Mouse (Mus musculus): ENCODE measurements around the gene Cux2. TPM values are rescaled to one million over a fixed set of nuclear protein-coding genes. Genes with fewer than 3 reads are reported as not detected.

Cux2 gene
- polyA plus RNA-seq, 1 experiment from 2014 or later, result 8.0 TPM

DNA sequence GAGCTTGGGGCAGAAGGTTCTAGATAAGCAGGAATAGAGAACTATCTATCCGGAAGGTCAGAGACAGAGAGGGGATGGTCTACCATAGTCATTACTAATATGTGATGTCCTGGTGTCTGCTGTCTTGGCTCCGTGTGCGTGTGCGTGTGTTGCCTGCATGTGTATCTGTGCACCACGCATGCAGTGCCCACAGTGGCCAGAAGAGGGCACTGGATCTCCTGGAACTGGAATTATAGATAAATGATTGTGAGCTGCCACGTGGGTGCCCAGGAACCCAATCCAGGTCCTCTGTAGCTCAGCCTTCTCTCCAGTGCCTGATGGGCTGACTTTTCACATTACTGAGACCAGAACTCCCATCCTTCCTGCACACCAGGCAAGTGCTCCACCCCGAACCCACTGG, 29.9 kb upstream of the Cux2 start:
- H3K27me3 ChIP-seq (ENCODE audit: insufficient read depth, poor library complexity, severe bottlenecking), result no peaks in the 10 kb centered on the region
- H3K36me3 ChIP-seq, result no peaks in the 10 kb centered on the region
- DNase-seq (ENCODE audit: low spot score), result no peak
- 80% methylated on average over 7 of the region's 7 CpGs for WGBS
- H3K4me1 ChIP-seq, result 0 out of 2 replicates have a peak, but pooled peaks cover 5% of the 10 kb centered on the region
- no peaks in the 10 kb centered on the region for H3K9me3 ChIP-seq
- no peak overlapping the region for H3K27ac ChIP-seq
- H3K4me3 ChIP-seq, result no peak overlapping the region

DNA sequence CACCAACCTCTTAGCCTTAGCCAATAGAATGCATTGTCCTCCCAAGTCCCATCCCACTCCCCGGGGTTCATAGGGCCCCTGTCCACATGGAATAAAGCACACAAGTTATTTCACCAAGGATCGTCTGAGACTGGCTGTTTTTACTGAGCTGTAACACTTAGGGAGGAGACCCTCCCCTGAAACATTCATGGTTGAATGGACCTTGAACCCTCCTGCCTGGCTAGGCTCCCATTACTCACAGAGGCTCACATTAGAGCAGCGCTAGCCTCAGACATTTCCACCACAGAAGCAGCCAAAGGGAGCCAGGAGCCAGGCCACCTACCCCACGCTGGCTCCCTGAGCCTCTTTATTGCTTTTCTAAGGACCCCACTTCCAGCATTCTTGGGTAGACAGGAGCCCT, 27.3 kb upstream of the Cux2 start:
- H3K4me1 ChIP-seq, result peaks cover 10% of the 10 kb centered on the region
- H3K4me3 ChIP-seq, result no peak overlapping the region
- WGBS, result 82% methylated on average over 4 of the region's 4 CpGs
- H3K27ac ChIP-seq, result no peak overlapping the region
- H3K36me3 ChIP-seq, result no peaks in the 10 kb centered on the region
- no peak for DNase-seq (ENCODE audit: low spot score)
- no peaks in the 10 kb centered on the region for H3K27me3 ChIP-seq (ENCODE audit: insufficient read depth, poor library complexity, severe bottlenecking)
- no peaks in the 10 kb centered on the region for H3K9me3 ChIP-seq

DNA sequence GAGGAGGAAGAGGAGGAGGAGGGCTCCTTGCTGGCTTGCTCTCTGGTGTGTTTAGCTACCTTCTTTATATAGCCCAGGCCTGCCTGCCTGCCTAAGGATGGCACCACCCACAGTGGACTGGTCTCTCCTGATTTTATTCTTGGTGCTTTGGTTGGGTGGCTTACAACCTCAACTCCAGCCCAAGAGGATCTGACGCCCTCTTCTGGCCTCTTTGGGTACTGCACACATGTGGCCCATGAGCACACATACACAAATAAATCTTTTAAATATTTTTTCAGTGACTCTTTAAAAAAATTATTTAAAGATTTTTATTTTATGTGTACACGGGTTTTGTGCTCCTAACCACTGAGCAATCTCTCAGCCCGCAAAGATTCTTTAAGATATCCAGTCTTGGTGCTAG, 25.8 kb upstream of the Cux2 start:
- H3K27me3 ChIP-seq (ENCODE audit: insufficient read depth, poor library complexity, severe bottlenecking), result no peaks in the 10 kb centered on the region
- H3K36me3 ChIP-seq, result no peaks in the 10 kb centered on the region
- DNase-seq (ENCODE audit: low spot score), result no peak
- H3K27ac ChIP-seq, result peak overlapping the region; percentile 1; the same call in 1 of the 2 replicates
- H3K4me3 ChIP-seq, result no peak overlapping the region
- 49% methylated on average over 3 of the region's 3 CpGs for WGBS
- H3K4me1 ChIP-seq, result peaks cover 23% of the 10 kb centered on the region
- no peaks in the 10 kb centered on the region for H3K9me3 ChIP-seq

DNA sequence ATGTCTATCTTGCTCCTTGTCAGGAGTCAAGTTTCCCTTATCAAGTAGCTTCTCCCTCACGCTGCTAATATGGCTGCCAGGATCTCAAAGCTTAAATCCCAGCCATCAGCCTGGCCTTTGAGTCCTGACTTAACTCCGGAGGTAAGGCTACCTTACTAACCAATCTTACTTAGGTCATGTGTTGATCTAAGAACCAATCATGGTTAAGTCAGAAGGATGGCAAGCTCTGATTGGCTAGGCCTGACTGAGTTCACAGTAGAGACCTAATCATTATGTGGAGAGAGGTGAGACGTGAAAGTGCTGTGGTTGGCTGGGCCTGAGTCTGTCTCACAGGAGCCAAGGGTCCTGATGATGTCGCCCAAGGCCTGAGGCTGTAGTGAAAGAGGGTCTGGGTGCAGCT, 22.1 kb upstream of the Cux2 start:
- Histone ChIP-seq H3K4me1 (peaks cover 42% of the 10 kb centered on the region), H3K9me3 (no peaks in the 10 kb centered on the region), H3K27me3 (ENCODE audit: insufficient read depth, poor library complexity, severe bottlenecking) (no peaks in the 10 kb centered on the region), H3K36me3 (no peaks in the 10 kb centered on the region), H3K27ac (peak overlapping the region; percentile 91), H3K4me3 (no peak overlapping the region)
- DNase-seq (ENCODE audit: low spot score), result no peak
- whole genome bisulfite sequencing, result 65% methylated on average over 4 of the region's 4 CpGs

DNA sequence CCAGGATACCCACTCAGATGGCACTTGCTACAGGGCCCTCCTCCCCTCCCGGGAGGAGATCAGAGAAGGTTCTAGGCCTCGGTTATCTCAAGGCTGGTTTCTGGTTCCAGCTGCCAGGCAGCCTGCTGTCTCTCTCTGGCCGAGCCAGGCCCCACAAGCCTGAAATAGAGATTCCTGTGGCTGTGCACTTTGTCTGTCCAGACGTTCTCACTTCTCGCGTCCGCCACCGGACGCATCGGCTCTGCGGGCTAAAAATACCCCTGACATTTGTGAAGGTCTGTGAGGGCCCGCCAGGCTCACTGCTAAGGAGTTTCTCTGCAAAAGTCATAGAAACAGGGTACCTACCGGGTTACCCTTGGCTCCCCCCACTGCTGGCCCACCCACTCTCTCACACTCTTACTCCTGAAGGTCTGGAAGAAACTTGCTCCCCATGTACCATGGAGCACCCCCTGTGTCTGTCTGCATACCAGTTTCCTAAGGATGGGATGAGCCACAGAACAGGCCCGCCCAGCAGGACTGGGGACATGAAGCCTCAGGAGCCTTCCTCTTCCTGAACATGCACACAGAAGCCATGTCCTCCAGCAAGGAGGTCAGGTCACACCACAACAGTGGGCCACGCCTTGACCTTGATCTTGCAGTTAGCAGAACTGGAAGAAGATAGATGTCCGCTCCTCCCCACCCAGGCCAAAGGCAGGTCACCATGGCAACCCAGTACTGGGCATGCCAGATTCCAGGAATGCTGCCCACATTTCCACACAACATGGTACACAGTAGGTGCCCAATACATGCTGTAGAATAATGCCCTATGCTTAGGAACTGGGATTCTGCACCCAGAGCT, 21.3 kb upstream of the Cux2 start:
- WGBS, result 47% methylated on average over 16 of the region's 16 CpGs
- peaks cover 37% of the 10 kb centered on the region for H3K4me1 ChIP-seq
- peak overlapping the region; percentile 91 for H3K27ac ChIP-seq
- H3K4me3 ChIP-seq, result no peak overlapping the region
- no peaks in the 10 kb centered on the region for H3K27me3 ChIP-seq (ENCODE audit: insufficient read depth, poor library complexity, severe bottlenecking)
- DNase-seq (ENCODE audit: low spot score), result peak; percentile 92
- H3K9me3 ChIP-seq, result no peaks in the 10 kb centered on the region
- H3K36me3 ChIP-seq, result no peaks in the 10 kb centered on the region

DNA sequence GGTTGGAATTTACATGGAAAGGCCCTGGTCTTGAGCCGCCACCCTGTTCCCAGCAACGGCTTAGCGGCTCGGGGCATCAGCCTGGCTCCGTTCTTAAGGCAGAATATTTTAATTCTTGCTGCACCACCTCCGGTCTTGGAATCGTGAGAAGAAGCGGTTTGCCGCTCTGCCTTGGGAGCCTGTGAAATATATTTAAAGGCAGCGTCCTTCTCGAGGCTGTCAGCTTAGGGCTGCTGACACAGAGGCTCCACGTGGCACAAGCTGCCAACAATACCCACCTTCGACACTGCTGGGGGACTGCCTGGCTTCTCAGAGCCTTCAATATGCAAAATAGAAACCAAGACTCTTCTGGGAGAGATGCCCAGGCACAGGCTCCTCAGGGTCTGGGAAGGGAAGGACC, 18.7 kb upstream of the Cux2 start:
- Histone ChIP-seq H3K27me3 (ENCODE audit: insufficient read depth, poor library complexity, severe bottlenecking) (0 out of 2 replicates have a peak, but pooled peaks cover 9% of the 10 kb centered on the region), H3K4me1 (peaks cover 47% of the 10 kb centered on the region), H3K36me3 (no peaks in the 10 kb centered on the region), H3K27ac (peak overlapping the region; percentile 74), H3K4me3 (no peak overlapping the region), H3K9me3 (no peaks in the 10 kb centered on the region)
- 72% methylated on average over 13 of the region's 13 CpGs for WGBS
- no peak for DNase-seq (ENCODE audit: low spot score)

DNA sequence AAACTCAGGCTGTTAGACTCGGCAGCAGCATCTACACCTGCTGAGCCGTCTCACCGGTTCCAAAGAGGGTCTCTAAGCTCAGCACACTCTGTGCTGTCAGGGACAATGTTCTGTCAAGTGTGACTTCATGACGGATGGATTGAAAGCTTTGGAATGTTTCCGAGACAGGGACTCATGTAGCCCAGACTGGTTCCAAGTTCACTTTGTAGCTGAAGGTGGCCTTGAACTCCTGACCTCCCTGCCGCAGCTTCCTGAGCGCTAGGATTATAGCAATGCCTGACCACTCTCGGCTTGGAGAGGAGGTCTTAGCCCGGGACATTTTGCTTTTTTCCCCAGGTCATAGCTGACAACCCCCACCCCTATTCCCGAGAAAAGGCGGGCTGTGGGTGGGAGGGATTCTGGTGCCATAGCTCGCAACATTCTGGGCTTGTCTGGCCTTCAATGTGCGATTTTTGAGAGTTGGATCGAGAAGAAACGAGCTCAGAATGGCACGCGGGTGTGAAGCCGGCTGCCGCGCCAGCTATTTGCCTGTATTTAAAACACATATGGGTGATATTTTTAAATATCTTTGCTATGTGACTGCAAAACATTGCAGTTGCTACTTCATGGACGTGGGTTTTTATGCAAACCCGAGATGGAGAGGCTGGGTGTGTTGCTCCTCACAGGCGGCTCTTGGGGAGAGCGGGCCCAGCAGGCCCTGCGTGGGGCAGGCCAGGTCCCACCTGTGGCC, 13.5 kb upstream of the Cux2 start:
- H3K4me1 ChIP-seq, result peaks cover 60% of the 10 kb centered on the region

DNA sequence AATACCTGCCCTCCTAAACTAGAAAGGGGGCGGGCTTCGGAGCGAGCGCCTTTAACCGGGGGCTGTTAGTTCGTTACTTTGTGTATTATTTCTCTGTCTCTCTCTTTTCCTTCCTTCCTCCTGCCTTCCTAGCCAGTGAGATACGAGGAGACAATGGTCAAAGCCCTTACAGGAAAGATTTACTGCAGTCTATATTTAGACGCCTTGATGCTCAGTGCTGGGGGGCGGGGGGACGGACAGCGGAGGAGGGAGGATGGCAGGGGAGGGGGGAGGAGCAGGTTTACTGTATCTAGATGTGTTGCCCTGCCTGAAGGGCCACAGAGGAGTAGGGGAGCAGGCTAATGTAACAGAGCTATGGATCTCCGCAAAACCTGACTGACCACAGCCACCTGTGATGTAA, 12.6 kb upstream of the Cux2 start:
- peak overlapping the region; percentile 65 for H3K27ac ChIP-seq
- 14% methylated on average over 12 of the region's 12 CpGs for WGBS
- peaks cover 59% of the 10 kb centered on the region for H3K4me1 ChIP-seq
- 0 out of 2 replicates have a peak, but pooled peaks cover 9% of the 10 kb centered on the region for H3K27me3 ChIP-seq (ENCODE audit: insufficient read depth, poor library complexity, severe bottlenecking)
- peak overlapping the region; percentile 37 for H3K4me3 ChIP-seq
- no peak for DNase-seq (ENCODE audit: low spot score)
- no peaks in the 10 kb centered on the region for H3K36me3 ChIP-seq
- H3K9me3 ChIP-seq, result no peaks in the 10 kb centered on the region

More for the DNA sequence above, 13.5 kb upstream of the Cux2 start:
- Histone ChIP-seq H3K9me3 (no peaks in the 10 kb centered on the region), H3K4me3 (no peak overlapping the region), H3K27ac (peak overlapping the region; percentile 70), H3K36me3 (no peaks in the 10 kb centered on the region), H3K27me3 (ENCODE audit: insufficient read depth, poor library complexity, severe bottlenecking) (0 out of 2 replicates have a peak, but pooled peaks cover 9% of the 10 kb centered on the region)
- DNase-seq (ENCODE audit: low spot score), result no peak
- 71% methylated on average over 25 of the region's 25 CpGs for WGBS

DNA sequence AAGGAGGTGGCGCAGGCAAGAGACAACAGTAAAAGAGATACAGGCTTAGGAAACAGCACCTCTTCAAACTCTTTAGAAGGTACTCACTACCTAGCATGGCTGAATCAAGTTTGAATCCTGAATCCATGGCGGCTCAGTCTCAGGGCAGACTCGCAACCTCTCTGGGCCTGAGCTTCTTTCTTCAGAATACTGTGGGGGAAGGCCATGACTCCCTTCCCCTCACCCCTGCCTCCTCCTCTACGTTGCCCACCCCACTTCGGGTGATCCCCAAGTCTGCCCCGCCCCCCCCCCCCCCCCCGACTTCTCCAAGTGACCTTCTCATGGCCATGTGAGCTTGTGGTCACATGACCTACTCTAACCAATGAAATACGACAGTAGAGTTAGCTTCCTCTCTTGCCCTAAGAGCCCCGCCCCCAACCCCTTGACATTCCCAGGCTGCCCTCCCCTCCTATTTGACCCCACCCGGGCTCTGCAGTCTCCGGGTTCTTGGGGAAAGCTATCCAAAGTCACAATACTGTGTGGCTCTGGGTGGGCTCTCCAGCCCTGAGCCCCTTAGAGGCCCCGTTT, 10.9 kb upstream of the Cux2 start:
- peak overlapping the region; percentile 85 for H3K27ac ChIP-seq
- no peaks in the 10 kb centered on the region for H3K36me3 ChIP-seq
- peak overlapping the region; percentile 44 for H3K4me3 ChIP-seq
- 0 out of 2 replicates have a peak, but pooled peaks cover 6% of the 10 kb centered on the region for H3K27me3 ChIP-seq (ENCODE audit: insufficient read depth, poor library complexity, severe bottlenecking)
- 21% methylated on average over 11 of the region's 12 CpGs for WGBS
- H3K4me1 ChIP-seq, result peaks cover 59% of the 10 kb centered on the region
- peak; percentile 81 for DNase-seq (ENCODE audit: low spot score)
- no peaks in the 10 kb centered on the region for H3K9me3 ChIP-seq

DNA sequence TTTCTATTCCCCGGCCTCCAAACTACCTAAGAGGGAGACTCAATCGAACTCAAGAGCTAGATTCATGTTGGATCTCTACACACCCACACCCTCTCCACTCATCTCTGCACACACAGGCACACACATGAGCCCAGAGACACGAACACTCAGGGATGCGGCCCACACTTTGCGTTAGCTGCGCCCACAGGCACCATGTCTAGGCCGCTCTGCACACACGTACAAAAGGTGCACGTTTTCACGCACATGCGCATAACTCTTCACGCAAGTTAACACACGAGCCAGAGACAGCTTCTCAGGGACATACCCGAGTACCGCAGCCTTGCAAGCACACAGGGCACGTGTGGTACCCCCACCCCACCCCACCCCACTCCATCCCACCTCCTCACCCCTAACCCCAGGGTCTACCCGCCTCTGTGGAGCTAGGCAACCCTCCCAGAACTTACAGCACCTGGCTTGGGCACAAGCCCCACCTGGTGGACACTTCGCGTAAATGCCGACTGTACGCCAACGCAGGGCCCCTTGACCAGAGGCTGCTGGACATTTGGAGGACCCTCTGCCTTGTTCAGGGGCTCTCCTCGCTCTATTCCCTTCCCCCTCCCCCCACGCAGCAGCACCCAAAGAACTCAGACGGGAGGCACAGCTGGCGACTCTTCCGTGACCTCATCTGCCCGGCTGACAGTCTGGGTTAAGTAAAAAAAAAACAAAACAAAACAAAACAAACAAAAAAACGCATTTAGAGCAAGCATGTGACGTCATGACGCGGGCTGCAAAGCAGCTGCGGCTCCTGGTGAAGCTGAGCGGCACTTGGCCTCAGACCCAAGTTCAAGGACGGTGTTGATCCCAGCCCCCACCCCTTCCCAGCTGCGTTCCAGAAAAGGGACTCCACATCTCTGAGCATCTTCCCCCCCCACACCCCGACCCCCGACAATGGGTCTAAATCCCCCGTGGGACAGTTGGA, 9.4 kb upstream of the Cux2 start:
- no peaks in the 10 kb centered on the region for H3K36me3 ChIP-seq
- no peaks in the 10 kb centered on the region for H3K9me3 ChIP-seq
- peak overlapping the region; percentile 46 for H3K4me3 ChIP-seq
- peak overlapping the region; percentile 80 for H3K27ac ChIP-seq
- peak; percentile 87 for DNase-seq (ENCODE audit: low spot score)
- 28% methylated on average over 39 of the region's 39 CpGs for WGBS
- peaks cover 60% of the 10 kb centered on the region for H3K4me1 ChIP-seq
- peaks cover under 1% of the 10 kb centered on the region; the same call in 1 of the 2 replicates for H3K27me3 ChIP-seq (ENCODE audit: insufficient read depth, poor library complexity, severe bottlenecking)

DNA sequence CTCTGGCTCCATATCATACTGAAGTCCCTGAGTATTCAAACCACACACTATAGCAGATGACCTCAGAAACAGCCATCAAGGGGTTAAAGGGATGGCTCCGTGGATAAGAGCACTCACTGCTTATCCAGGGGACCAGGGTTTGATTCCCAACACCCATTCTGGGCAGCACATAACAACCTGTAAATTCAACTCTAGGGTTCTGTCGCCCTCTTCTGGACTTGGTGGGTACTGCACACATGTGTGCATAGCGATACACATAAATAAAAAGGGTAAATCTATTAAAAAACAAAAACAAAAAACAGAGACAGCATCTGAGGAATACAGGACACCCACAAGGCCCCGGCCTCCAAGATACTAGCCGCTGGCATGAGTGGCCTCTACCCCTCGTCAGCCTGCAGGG, 7.7 kb upstream of the Cux2 start:
- Histone ChIP-seq H3K27ac (no peak overlapping the region), H3K4me1 (peaks cover 52% of the 10 kb centered on the region), H3K27me3 (ENCODE audit: insufficient read depth, poor library complexity, severe bottlenecking) (peaks cover 17% of the 10 kb centered on the region), H3K36me3 (no peaks in the 10 kb centered on the region), H3K9me3 (no peaks in the 10 kb centered on the region), H3K4me3 (no peak overlapping the region)
- 64% methylated on average over 6 of the region's 6 CpGs for WGBS
- DNase-seq (ENCODE audit: low spot score), result no peak

DNA sequence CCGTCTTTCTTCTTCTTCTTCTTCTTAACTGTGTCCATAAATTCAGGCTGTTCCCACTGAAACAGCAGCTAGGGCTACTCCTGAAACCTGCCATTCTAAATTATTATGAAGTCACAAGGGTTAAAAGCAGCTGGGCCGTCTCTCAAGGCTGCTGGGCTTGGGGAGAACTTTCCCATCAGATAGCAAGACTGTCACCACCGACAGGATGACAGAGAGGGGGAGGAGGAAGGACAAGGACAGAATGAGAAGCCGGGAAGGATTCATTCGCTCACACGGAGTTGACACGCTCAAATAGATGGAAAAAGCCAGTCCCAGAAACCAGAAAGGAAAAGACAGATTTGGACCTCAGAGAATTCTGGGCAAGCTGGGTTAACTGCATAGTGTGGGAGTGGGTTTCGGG, 6.7 kb upstream of the Cux2 start:
- no peaks in the 10 kb centered on the region for H3K9me3 ChIP-seq
- H3K27me3 ChIP-seq (ENCODE audit: insufficient read depth, poor library complexity, severe bottlenecking), result peaks cover 26% of the 10 kb centered on the region
- no peaks in the 10 kb centered on the region for H3K36me3 ChIP-seq
- DNase-seq (ENCODE audit: low spot score), result no peak
- H3K4me1 ChIP-seq, result peaks cover 41% of the 10 kb centered on the region
- 63% methylated on average over 8 of the region's 8 CpGs for WGBS
- H3K27ac ChIP-seq, result no peak overlapping the region; the same call in 1 of the 2 replicates
- no peak overlapping the region for H3K4me3 ChIP-seq
